Mouse (Mus musculus) retina, embryonic 14.5 days (tissue): ENCODE results near the gene Psmd3.
"Not testable (repeated sequence)": the region's sequence is repeated elsewhere in the genome, so short reads cannot be mapped to it uniquely, and the experiment has no call there.

Source experiments
- DNase-seq: peaks from one replicate; pipeline ENCODE4 v3.0.0-alpha.2; 2015; ENCODE audit warnings: low spot score

Gene Psmd3

DNA sequence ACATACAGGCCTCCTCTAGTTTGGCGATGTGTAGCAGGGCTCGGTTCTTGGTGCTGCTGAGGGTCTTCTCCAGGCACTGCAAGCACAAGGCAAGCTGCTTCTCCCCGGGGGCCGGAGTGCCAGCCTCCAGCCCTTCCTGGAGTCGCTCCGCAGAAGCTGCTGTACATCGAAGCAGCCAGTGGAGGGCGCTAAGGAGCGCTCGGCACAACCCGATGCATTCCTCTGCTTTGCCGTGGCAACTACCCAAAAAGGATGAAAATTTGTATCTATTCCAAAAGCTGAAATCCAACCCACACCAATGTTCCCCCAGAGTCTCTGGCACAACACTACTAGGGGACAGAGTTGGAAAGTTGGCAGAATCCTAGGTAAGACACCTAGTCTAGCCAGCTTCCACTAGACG is 35.5 kb downstream of the Psmd3 start:
- DNase-seq, result peak; percentile 82

DNA sequence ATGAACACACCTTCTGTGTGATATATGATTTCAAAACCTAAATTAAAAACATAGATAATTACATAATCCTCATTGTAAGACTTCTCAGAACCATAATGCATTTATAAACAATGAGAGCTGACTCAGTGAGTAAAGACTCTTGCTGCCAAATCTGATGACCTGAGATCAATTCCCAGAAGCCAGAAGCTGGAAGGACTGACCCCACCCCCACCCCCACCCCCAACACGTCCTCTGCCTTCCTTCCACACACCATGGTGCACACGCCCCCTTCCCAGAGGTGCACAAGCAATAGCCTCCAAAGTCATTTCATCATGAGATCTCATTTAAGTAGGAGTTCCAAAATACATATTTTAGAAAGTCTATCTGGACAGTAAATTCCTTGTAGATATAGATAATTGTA is 38.4 kb downstream of the Psmd3 start:
- no peak for DNase-seq

DNA sequence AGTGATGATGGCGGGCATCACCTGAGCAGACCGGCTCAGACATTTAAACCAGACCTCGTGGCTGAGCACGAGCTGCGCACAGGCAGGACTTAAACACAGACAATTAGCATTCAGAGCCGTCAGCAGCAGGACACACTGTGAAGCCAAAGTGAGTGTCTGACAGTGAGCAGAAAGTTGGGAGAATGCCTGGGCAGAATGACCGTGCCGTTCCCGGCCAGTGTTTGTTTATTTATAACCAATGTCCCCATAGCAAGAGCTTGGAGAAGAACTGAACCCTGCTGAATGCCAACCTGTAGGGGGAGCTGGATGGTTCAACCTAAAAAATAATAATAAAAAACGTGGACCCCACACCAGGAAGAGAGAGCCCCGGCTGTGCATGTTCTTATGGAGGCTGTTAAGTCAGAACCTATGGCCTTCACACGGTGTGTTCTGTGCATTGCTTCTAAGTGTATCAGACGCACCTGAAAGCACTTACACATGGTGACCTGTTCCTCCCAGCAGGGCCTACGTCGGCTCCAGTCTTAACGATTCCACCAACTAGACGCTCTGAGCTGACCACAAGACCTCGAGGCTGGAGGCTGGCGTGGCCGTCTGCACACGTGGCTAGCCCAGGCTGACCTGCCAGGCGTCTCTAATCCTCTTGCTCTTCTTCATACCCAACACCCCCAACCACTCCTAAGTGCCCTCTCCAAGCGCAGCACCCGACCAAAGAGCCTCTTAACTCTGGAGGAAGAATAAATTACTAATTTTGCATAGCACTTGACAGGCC is 39.3 kb downstream of the Psmd3 start:
- peak; percentile 49 for DNase-seq

DNA sequence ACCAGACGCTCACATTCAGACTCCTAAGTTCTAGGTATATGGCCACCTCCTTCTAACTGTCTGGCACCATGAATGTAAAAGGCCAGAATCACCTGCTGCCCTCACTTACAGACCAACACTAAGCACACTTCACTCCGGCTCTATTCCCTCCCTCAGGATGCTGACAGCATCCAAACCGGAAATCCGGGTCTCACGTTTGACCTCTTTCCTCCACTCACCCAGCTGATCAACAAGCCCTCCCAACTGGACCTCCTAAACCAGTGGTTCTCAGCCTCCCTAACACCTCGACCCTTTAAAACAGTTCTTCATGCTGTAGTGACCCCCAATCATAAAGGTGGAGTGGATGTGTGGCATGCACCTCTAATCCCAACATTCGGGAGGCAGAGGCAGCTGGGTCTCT is 40.7 kb downstream of the Psmd3 start:
- no peak for DNase-seq

DNA sequence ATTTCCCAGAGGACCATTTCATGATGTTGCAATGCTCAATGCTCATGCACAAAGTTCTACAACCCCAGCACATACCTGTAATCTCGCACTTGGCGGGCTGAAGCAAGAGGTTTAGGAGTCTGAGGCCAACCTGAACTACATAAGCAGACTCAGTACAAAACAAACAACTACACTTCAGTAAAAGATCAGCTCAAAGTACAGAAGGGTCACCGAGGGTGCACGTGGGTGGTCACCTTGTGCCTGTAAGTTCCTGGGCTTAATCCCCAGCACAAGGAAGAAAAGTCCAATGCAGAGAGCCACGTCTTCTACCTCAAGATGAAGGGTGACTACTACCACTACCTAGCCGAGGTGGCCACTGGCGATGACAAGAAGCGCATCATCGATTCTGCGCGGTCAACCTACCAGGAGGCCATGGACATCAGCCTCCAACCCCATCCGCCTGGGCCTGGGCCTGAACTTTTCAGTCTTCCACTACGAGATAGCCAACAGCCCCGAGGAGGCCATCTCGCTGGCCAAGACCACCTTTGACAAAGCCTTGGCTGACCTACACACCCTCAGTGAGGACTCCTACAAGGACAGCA is 43.7 kb downstream of the Psmd3 start:
- DNase-seq, result no peak

DNA sequence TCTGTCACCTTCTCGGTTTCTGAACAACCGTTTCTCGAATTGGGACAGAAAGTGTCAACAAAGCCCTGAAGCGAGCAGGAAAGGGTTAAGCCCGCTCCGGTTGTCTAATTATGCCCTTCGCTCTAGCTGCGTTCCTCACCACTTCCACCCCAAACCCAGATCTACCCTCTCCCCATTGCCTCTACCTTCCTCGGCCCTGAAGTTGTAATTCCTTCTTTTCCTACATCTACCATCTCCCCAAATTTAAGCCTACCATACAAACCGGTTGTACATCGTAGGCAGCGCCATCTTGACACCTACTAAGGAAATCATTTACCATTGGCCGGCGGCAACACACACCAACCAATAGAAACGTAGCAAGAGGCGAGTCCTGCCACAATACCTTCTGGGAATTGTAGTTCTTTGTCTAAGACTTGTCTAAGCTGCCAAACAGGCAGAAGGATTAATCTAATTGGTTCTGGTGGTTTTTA is 46.8 kb downstream of the Psmd3 start, which contains the start of gene Med24:
Gene Med24, minus strand, starts transcription at position 317 of the 470 bp plus-strand sequence.
- DNase-seq, result peak; percentile 96

DNA sequence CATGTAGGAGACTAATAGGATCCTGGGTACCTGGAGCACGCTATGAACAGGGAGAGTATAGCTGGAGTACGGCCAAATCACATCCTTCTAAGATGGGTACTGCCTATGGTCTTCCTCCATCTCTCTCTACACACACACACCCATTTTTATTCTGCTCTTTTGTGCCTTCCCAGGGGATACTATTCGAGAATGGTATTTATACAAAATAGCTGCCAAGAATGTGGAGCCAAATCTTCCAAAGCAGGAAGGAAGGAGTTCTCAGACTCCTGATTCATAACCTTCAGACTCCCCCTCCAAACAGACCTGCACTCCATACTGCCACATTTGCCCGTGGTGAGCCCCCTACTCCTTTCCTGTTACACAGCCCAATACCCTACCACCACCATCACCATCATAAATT is 48.4 kb downstream of the Psmd3 start:
- no peak for DNase-seq

DNA sequence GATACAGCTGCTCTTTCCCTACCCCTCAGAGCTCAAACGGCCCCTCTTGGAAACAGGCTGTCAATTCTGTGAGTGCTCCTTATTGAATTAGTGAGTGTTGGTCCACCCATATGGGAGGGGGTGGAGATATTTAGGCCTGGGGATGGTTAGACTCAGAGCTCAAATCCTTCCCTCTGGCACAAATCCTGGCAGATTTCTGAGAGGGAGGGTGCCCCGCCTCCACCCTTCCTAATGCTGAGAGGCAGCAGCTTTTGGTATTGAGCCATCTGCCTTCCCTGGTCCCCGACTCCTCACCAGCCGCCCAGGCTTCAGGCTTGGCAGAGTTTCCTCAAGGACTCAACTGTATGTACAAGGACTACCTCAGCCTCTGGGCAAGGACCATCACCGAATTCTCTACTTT is 48.8 kb downstream of the Psmd3 start:
- DNase-seq, result no peak

DNA sequence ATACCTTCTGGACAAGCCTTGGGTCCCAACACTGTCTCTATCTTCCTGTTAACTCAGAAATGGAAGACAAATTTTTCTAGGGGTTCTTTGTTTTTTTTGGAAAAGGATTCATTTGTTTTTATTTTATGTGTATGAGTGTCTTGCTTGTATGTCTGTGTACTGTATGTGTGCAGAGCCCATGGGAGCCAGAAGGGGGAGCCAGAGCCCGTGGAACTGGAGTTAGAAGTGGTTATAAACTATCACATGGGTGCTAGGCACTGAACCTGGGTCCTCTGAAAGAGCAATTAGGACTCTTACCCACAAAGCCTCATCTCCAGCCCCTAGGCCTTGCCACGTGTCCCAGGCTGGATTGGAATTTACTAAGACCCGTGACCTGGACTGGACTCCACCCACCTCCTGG is 51.7 kb downstream of the Psmd3 start:
- DNase-seq, result no peak

DNA sequence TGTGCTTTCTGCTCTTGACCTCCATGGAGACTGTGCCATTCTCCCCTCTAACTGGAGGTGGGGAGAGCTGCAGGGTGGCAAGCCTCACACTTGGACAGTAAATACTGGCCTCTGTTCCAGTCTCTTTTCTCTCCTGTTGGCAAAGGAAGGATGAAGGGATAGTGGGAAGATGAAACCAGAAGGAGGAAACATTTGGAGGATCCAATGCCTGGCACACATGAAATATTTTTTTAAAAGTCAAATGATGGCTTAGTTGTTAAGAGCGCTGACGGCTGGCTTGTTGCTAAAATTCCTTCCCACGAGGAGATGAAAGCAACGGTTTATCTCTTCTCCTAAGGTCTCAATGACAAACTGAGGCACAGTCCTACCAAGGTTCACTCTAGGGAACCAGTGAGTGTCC is 52.8 kb downstream of the Psmd3 start:
- DNase-seq, result no peak

DNA sequence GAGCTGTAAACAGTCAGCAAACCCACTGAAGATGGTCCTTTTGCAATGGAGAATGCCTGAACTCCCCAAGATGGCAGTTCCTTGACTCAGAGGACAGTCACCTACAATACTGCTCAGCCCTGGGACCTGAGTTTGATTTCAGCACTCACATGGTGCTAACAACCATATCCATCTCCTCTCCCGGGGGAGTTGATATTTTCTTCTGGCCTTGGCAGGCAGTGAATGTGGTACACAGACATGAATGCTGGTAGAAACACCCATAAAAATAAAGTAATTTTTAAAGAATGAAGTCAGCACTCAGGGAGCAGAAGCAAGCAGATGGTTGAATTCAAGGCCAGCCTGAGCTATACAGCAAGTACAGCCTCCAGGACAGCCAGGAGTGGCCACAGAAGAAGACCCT is 53.8 kb downstream of the Psmd3 start:
- no peak for DNase-seq

DNA sequence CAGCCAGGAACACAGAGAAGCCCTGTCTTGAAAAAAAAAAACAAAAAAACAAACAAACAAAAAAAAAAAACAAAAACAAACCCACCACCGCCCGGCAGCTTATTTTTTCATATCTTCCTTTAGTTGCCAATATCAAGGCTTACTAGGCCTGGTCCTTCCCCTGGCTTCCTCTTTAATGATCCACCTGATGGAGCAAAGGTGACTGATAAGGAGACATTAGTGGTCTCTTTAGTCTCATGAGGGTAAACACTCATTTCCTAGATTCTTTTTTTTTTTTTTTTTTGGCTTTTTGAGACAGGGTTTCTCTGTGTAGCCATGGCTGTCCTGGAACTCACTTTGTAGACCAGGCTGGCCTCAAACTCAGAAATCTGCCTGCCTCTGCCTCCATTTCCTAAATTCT is 54.9 kb downstream of the Psmd3 start:
- not testable (repeated sequence) for DNase-seq

DNA sequence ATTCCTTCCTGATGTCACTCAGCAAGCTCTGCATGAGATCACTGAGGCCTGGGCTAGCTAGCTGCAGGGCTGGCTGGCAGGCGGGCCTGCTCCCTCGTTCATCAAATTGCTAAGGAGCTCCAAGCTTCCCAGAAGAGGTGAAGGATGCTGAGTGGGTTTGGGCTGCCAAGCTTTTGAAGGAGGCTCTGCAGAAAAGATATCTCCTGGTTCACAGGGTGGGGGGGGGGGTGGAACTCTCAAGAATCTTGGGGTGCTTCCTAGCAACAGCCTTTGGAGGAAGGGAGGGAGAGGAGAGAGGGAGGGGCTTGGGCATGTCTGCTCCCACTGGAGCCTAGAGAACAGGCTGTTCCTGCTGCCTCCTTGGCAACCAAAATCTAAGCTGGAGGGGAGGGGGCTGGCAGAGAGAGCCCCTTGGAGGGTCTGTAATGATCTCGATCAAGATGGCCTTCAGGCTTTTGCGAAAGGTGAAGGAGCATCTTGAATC is 56.1 kb downstream of the Psmd3 start:
- no peak for DNase-seq

DNA sequence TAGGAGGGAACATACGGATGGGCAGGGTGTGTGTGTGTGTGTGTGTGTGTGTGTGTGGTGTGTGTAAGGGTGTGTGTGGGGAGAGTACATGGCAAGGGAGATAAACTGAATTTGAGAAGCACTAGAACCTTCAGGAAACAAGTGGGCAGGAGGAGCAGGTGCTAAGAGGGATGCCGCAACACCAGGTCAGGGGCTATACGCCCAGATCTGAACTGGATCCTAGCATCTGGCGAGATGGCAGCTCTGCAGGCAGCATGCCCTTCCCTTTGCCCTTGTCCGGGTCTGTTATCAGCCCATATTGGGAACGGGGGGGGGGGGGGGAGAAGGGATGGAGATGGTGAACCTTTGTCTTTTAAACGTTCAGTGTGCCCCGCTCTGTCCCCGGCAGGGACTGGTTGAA is 56.6 kb downstream of the Psmd3 start:
- no peak for DNase-seq

DNA sequence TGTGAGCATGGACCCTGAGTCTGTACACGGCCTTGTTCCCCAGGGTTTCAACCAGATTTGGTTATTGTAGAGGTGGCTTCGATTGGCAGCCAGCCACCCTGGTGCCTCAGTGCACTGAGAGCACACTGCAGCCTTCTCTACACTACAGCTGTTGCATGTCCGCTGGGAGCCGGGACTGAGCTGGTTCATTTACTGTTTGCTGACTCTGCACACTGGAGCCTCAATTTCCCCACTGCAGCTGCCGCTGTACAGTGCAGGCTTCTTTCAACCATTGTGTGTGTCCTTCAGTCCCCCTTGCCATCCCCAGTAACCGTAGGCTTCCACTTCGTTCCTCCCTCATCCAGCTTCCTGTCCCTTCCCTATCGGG is 57.7 kb downstream of the Psmd3 start:
- DNase-seq, result peak; percentile 60

DNA sequence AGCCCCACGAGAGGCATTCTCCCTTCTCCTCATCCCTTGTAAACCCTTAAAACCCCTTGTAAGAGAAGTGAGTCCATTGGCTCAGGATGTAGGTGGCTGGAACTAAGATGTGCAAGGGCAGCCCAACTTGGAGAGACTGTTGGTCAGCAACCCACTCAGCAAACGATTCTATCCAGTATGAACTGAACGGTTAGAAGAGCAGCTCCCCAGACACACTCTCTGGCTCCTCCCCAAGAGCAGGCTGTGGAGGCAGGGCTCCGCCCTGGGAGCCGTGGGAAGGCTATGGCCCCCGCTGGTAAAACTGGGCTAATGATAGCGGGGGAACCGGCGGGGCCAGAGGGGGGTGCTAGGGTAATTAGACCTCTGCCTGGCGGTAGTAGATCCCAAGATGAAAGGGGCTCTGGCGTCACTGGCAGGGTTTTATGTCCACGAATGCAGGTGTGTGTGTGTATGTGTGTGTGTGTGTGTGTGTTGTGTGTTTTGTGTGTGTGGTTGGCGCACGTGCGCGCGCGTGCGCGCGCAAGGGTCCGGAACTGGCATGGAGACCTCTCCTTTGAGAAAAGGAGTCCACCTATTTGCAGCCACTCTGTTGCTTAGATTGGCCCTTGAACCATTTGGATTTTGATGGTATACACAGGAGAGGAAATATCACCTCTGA is 58.2 kb downstream of the Psmd3 start, which contains the start of gene Thra:
Gene Thra, plus strand, starts transcription at position 246 of the 658 bp plus-strand sequence.
- peak; percentile 82 for DNase-seq

DNA sequence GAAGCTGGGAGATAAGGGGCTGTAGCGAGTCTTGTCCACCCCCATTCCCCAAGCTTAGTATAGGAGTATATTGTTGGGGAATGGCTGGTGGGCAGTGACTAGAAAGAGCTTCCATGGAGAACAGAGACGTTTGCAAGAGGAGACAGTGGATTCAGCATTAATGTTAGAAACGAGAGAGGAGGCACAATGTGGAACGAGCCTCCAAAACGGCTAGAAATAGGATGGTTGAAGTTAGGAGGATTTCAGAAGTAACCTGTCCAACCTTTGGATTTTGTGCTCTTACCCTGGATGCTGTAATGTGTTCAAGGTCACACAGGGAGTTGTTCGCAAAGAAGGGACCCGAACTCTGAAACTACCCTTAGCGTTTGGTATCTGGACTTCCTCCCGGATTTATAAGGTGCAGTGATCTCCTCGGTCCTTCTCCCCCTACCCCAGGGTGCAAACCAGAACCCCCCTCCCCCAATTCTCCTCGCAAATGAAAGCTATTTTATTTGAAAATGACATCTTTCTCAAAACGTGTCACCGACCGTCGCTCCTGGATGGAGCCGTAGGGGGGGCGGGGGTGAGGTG is 58.8 kb downstream of the Psmd3 start:
- no peak for DNase-seq

DNA sequence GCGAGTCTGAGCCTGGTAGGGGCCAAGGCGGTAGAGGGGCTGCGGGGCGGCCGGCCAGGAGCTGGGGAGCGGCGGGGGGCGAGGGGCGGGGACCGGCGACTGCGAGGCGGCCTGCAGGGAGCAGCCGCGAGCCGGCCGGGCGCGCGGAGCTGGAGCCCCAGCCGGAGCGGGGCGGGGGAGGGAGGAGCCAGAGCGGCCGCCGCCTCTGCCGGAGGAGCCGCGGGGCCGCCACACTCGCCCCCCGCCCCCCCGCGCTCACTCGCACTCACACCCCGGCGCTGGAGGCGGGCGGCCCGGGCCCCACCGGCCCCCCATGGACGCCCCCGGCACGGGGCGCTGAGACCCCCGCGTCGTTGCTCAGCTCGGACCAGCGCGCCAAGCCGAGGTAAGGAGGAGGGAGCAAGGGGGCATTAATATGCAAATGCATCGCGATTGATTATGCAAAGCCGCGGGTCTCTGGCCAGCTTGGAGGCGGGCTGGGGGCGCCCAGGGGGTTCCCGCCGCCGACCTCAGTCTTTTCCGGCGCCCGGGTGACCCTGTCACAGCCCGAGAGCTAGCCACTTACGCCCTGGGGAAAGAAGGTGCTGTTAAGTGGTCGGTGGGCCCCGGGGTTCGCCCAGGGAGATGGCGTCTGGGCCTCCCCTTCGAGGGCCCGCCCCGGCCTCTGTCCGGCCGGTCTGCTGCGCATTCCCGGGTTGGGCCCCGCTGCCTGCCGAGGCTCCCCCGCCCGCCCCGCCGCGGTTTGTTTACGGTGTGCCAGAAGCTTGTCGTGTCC is 59.5 kb downstream of the Psmd3 start:
- DNase-seq, result peak; percentile 88

DNA sequence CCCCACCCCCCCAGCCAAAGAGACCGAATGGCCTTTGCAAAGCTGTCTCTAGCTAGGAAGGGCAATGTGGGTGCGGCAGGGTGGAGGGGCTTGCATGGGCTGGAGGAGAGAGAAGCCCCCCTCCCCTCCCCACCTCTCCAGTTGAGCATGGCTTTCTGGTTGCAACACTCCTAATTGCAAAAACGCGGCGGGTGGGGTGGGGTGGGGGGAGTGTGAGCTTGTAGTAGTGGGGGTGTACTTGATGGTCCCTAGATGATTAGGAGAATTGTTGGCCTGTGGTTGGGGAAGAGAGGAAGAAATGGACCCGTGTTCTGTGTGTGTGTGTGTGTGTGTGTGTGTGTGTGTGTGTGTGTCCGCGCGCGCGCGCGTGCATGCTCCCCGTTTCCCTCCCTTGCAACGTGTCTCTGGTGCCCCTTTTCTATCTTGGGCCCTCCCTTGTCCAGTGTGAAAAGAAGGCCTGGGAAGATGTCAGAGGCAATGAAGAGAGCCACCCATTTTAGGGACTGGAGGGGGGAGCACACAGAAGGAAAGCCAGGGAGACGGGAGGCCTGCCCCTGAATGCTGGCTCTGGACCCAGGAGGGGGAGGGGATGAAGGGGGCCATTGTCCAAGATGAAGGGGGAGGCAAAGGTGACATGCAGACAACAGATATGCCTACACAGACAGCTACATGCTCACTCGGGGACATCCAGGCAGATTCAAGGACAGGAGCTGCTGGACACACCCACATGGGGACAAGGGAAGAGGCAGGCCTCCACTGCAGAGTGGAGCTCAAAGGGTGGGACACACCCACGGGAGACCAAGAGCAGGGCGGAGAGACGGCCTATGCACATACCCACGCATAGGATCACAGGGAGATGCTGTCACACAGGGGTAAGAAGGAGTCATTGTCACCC is 60.3 kb downstream of the Psmd3 start:
- DNase-seq, result peak; percentile 41

DNA sequence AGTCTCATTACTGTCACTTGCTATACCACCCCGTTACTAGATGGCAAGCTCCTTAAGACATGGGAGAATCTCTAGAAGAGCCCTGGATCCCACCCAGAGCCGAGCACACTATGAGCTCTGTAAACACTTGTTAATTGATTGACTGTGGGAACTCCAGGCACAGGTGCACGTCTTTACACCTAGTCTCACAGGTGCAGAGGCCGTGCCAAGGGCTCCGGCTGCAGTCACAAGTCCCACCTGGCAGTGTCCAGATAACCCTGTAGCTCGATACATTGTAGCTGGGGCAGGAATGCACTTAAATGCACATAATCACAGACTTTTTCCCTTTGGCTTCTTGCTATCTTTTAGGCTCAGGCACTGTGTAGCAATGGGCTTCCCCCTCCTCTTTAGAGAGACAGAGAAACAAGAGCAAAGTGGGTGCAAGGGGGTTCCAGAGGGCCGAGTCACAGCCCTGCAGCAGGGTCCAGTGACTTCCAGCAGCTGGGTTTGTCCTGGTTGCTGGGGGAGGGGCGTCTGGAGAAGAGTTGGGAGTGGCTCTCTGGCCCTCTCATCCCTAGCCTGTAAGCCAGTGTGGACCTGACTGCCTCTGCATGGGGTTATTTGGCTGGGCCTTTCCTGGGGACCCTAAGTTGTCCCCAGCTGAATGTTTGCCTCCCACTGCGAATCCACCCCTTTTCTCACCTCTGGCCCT is 61.4 kb downstream of the Psmd3 start:
- peak; percentile 81 for DNase-seq
